Mouse (Mus musculus) right cerebral cortex, postnatal 14 days (tissue): ENCODE data around the gene Iffo2.

Source experiments
- DNase-seq: peaks from one replicate; pipeline ENCODE4 v3.0.0; 2022

Iffo2 gene

DNA sequence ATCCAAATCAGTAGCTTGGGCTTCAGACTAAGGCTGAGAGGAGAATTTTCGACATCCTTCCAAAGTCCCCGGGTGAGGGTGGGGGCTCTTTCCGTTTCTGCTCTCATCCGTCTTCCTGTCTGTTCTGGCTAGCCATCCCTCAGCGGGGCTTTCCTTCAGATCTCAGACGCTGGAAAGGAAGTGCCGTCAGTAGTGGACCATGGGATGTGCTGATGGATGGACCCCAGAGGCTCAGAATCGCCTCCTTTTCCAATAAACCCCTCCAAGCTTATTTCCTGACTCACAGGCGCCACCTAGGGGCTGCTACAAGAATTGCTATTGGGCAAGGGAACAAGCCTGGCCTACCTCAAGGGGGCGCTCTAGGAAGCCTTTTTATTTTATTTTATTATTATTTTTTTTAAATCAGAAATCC, 81.2 kb downstream of the Iffo2 start:
- peak; percentile 81 for DNase-seq

DNA sequence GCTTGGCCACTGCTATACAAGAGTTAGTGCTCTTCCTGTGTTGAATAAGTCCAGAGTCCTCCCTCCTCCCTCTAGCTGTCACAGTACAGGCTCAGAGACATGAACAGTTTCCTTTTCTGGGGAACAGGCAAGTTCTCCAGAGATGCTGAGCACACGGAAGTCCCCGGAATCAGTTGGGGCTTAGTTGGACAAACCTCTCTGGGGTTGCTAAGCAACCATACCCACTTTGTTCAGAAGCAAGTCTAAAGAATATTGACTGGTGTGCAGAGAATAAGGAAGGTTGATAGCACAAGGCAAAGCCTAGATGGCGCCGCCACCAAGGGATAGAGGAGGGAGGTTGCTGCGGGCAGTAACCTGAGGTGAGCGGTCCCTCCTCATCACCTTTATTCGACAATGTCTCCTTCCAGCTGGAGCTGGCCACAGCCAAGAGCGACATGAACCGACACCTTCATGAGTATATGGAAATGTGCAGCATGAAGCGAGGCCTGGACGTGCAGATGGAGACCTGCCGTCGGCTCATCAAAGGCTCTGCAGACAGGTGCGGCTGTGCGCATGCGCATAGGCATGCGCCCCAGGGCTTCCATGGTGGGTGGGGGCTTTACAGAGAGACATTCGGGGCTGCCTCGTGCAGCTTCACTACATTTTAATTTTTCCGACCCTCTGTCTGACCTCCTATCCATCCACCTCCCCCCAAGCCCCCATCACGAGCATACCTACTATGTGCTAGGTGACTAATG, 84.3 kb downstream of the Iffo2 start:
- DNase-seq: no peak

DNA sequence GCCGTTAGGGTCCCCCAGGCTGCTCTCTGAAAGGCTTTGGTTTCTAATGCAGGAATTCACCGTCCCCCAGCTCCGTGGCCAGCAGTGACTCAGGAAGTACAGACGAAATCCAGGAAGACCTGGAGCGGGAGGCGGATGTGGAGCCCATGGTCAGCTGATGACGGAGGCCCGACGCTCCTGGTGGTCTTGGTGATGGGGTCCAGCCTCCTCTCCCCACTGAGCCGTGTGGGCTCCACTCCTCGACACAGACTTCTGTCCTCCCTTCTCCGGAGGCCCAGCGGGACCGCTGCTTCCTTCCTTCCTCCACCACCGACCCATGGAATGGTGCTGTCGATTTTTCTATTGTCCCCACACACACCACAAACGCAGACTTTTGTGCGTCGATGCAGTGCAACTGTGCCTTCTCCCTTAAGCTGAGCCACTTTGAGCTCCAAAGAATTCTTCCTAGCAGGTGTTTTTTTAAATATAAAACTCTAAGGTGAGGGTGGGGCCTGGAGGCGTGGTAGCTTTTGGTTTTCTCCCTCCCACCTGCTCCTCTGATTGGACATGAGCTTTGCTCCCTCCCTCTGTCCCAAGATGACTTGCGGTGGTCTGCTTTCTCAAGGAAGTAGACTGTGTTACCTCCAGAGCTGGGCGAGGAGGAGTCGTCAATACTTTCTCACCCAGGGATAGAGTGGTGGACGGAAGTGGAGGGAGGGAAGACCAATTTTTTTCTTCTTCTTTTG, 86.1 kb downstream of the Iffo2 start:
- no peak for DNase-seq

DNA sequence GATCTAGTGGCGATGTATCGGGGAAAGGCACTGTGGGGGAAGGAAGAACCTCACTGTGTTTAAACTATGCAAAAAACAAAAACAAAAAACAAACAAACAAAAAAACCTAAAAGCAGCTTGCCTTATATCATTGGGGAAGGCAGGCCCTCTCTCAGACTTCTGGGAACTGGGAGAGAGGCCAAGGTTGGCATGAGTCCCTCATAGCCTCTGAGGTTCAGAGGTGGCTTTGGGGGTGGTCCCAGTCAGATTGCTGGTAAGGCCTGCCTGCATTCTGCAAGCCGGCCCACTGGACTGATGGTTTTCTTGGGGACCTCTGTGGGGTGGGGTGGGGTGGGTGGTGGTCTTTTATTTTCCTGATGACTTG, 86.6 kb downstream of the Iffo2 start:
- no peak for DNase-seq

DNA sequence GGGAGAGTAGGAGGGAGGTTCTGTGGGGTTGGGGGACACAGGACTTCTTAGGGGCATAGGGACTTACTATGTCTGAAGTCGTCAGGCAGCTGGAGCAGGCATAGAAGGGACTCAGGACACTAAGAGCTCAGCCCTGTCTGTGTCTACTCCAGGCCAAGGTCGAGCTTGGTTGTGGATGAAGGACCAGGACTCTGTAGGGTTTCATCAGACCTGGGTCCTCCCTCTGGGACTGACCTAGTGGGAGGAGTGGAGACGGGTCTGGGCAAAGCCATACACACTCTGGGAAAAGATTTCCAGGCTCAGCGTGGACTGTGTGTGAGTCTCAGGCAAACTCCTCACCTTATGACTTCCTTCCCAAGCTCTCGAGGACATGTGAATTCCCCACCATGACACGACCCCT, 89.4 kb downstream of the Iffo2 start:
- no peak for DNase-seq

DNA sequence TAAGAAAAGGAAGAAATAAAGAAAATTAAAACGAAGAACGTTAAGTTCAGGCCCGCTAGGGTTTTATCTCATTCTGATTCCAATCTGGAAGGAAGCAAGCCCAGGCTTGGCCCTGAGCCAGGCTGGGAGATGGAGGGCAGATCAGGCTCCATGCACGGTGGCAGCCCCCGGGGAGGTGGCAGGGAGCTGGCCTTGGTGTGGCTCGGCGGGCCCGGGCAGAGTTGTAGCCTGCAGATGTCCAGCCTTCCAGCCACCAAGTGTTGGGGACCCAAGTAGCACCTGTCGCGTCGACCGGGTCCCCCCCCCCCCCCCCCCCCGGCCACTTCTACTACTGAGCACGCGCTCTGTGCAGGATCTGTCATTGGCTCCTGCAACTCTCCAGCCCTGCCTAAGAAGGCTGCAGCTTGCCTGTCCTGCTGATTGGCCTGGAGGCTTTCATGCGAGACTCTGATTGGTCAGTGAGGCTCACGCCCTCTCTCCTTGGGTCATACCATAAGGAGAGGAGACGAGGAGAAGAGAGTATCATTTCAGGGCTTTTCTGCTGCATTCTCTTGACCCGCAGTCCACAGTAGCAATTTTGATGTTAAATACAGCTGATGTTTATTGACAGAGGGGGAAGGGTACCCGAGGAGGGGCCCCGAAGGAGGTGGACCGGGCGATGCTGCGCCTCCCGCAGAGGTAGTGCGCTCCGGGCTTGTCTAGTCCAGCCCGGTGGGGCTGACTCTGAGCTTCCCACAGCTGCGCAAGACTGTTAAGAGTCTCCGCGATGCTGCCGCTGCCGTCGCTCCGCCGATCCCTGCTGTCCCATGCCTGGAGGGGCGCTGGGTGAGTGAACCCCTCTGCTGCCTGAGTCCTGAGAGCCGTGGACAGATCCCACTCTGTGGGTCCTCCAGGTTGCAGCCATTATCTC, 92.3 kb downstream of the Iffo2 start, which contains the start of gene Aldh4a1:
TSS of gene Aldh4a1 (plus strand) at position 494 of the 910 bp plus-strand sequence.
- peak; percentile 84 for DNase-seq

DNA sequence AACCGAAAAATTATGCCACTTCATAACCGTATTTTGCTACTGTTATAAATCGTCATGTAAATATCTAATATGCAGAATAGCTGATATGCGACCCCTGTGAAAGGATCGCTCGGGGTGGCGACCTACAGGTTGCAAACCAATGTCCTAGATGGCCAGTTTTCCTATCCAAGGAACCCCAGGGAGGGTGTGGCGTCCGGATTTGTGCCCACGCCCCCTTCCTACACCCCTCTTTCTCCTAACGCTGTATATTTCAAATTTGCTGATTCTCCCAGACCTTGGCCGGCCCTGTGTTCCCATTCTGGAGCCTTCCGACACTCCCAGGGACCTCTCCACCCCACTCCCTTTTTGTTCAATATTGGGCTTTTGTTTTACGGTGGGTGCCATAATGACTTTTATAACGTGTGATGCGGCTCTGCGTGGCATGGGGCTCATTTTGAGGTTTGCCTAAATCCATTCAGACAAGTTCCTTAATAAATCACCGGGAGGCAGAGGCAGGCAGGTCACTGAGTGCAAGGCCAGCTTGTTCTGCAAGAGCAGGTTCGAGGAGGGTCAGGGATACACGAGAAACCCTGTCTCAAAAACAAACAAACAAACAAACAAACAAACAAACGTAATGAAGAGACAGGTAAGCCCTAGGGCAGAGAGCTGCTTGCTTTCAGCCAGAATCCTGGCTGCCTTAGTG, 93.2 kb downstream of the Iffo2 start:
- DNase-seq: no peak

DNA sequence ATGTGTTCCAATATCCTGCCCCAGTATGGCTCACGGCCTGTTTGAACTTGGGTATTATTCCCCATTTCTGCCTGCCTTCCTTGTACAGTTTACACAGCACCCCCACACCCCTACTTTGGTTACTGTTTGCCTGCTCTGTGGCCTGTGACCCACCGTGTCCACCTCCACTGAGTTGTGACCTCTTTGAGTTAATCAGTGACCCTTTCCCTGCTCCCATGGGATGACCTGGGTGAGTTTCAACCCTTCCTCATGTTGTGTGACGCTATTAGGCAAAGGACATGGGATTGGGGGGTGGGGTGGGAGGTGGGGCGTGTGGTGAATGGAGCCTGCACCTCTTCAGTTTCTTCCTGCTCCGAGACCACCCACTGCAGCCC, 93.8 kb downstream of the Iffo2 start:
- DNase-seq: no peak

DNA sequence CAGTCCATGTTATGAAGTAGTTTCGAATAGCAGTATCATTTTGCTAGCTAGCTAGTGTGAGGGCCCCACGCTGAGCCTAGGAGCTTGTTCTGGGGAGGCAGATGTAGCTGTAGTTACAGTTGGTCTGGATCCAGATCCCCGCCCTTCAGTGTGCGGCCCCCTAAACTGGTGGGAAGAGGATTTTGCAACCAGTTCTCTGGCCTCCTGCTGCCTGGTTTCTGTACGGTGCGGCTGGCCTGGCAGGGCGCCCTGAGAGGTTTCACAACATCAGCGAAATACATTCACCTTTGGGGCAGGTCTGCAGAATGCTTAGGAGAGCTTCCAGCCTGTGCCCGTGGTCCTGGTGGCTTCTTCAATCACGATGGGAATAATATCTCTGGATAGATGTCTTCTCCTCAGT, 94.4 kb downstream of the Iffo2 start:
- no peak for DNase-seq

DNA sequence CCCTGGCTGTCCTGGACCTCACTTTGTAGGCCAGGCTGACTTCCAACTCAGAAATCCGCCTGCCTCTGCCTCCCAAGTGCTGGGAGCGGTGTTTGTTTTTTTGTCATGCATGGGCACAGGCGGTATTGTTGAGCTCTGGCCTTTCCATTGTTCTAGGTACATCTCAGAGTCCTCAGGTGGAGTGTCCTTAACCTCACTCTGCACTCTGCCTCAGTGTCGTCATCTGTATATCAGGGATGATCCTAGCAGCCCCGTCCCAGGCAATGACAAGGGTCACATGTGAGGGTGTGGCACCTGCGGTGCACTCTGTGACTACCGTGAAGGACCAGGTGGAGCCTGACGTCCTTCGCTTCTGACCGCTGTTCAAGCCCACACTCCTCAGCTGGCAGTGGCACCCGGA, 97.0 kb downstream of the Iffo2 start:
- DNase-seq: no peak

DNA sequence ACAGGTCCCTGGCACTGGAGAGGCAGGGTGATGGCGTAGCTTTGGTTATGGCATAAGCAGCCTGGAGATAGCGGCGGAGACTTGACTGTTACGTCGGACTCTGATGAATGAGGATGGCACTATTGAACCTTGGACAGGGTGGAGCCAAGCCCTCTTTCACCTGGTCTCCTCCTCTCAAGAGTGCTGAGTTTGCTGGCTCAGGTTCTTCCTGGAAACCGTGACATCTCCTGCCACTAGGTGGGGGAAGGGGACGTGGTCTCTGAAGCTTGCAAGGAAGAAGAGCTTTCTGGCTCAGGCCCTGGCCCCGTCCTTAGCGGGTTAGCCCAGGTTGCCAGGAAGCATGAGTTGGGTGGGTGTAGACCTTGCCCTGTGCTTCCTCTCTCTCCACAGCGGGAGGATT, 99.8 kb downstream of the Iffo2 start:
- no peak for DNase-seq

DNA sequence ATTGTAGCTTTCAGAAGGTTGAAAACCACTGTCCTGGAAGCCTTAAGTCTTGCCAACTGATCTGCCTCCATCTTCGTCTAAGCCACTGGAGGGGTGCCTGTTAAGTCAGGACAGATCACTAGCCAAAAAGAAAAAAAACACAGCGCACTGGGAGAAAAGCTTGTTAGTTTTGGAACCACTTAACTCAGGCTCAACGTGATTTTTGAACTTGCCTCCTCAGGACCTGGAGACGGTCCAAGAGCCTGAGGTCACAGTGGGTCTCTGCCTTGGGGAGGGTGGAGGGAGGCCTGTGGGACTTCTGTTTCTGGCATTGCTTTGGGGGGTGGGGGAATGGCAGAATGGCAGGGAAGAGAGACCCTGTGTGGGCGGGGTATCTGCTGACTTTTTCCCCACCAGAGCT, 100.8 kb downstream of the Iffo2 start:
- DNase-seq: no peak

DNA sequence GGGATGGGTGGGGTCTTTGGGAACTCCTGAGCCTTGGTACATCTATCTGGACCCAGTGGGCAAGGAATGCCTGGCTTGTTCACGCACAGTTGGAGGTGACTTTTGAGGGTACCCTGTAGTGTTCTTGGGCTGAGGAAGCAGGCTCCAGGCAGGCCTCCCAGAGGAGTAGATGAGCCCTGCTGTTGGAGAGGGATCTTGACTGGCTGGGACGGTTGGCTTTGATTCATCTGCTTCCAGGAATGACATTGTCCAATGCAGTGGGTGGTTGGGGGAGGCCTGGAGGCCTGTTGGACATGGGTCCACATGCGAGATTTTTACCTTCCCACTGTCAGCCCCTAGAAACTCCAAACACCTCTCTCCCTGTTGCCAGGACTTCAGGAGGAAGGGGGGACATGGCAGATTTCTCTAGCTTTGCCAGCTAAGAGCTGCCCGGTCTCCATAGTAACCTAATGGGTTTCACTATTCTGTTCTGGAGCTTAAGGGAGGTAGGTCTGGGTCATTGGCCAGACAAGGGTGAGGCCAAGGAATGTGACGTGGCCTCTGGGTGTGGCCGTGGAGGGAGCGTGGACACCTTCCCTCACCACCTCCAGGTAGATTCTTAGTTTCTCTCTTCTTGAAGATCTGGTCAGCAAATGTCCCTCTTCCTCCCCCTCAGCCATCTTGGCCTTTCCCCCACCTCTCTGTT, 101.4 kb downstream of the Iffo2 start:
- no peak for DNase-seq

DNA sequence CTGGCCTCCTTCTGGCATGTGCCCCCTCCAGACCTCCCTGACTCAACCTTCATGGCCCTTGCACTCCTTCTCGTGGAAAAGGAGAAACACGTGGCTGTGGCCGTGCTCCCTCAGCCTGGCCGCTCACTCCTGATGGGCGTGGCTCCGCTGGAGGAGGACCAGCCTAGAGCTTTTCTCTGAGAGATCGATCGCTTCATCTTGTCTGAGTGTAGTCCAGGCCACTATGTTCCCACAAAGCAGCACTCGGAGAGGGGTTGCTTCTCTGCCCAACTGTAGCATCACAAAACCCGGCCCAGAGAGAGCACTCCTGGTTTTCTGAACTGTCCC, 101.9 kb downstream of the Iffo2 start:
- DNase-seq: no peak

DNA sequence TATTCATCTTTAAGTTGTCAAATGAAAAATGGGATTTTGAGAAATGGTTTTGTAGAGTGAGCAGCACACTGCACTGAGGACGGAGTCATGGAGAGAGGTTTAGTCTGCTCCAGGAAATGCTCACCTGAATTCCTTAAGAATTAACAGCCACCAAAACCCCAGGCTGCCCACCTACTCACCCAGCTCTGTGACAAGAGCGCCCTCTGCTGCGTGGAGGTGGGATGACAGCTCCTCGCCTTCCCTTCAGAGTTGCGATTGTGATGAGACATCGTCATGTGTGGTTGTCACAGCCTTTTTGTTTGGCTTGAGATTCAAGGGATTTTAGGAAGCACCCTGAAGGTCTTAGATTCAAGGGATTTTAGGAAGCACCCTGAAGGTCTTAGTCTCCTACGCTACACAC, 106.0 kb downstream of the Iffo2 start:
- DNase-seq: peak; percentile 84

DNA sequence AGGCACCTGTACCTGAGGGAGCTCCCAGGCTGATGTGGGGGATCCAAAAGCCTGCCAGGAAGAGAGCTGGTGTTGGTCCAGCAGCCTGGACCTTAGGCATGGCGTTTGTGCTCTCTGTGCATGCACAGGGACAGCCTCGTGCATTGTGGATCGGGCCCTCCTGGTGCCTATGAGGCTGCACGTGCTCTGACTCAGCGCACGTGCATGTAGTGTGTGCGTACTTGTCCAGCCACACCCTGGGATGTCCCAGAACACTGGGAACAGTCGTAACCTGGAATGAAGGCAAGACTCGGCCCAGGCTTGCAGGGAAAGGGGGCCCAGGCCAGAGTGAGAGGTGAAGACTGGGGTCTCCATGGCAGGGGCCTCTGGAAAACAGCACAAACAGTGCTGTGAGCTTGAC, 107.5 kb downstream of the Iffo2 start:
- DNase-seq: no peak

DNA sequence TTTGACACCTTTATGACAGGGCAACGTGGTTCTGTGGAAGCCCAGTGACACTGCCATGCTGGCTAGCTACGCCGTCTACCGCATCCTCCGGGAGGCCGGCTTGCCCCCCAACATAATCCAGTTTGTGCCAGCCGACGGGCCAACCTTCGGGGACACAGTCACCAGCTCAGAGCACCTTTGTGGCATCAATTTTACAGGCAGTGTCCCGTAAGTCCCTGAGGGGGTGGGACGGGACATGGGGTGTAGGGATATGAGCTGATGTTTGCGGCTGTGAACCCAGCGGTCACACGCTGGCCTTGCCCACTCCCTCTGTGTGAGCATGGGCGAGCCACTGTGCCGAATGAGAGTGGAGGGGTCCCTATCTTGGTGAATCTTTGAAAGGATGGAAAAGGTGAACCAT, 108.0 kb downstream of the Iffo2 start:
- DNase-seq: no peak

DNA sequence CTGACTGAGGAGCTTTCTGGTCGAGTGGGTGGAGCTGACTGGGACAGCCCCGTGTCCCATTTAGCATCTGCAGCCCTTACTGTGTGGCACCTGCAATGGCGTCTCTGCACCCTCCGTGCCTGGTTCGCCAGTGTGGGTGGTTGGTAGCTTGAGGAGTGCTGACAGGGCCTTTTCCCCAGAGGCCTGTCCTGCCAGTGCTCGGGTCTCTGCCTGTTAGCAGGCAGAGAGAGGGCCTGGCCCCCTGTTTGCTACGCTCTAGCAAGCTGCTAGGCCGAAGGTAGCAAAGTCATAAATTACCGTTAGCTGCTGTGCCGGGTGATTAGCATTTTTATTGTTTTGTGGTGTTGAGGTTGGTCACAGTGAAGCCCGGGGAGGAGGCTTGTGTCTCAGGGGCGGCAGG, 109.5 kb downstream of the Iffo2 start:
- DNase-seq: no peak

DNA sequence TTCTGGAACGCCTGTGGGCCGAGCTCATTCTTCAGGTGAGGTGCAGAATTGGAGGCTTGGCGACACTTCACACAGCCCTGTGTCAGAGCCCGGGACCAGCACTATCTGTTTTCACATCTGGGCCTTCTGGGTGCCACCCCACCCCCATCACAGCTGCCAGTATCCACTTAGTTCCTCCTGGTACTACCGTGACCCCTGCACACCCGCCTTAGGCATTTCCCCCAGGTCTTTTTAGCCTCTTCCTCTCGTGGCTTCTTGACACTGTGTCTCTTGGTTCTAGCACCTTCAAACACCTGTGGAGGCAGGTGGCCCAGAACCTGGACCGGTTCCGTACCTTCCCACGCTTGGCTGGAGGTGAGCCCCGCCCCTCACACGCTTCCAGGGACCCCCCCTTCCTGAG, 110.0 kb downstream of the Iffo2 start:
- no peak for DNase-seq

DNA sequence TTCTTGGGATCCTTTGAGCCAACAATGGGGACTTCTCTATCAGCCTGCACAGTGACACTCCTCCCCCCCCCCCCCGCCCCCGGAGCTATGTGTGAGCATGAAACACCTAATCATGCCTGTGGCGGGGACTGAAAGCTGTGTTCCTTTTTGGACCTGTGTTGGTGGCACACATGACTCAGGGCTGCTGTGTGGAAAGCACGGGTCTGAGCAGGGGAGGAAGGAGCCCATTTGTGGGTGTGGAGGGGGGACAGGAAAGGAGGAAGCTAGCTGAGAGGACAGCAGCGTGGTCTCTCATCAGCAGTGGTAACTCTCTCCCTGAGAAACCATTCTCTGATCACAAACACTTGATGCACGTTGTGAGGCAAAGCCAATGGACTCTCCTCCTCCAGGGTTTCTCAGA, 110.4 kb downstream of the Iffo2 start:
- DNase-seq: no peak

DNA sequence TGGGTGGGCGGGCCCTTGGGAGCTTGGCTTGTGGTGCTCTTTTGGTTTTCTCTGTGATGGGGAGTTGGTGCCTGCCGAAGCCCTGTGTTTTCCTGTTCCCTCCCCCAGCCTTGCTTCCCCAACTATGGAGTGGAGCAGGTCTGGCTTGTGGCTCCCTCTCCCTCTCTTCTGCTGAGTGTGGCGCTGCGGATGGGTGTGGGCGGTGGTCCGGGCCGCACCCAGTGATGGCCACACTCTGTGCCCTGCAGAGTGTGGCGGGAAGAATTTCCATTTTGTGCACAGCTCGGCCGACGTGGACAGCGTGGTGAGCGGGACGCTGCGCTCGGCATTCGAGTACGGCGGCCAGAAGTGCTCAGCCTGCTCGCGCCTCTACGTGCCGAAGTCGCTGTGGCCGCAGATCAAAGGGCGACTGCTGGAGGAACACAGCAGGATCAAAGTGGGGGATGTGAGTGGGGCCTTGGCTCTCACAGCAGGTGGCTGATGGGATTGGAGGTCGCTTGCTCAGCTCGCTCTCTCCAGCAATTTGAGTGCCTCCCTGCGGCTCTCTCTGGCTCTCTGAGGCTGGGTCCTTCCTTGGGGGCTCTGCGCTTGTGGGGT, 111.6 kb downstream of the Iffo2 start:
- DNase-seq: peak; percentile 32

DNA sequence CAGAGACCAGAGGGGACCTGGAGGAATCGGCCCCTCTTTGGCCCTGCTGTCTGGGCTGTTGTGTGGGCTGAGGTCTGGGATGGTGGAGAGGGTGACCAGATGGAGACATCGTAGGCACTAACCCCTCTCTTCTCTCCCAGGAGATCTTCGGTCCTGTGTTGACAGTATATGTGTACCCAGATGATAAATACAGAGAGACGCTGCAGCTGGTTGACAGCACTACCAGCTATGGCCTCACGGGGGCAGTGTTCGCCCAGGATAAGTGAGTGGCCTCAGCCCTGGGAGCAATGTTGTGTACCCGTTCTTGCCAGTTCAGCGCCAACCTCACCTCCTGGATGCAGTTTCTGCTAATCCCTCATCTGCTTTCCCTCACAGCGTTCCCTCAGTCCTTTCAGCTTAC, 113.6 kb downstream of the Iffo2 start:
- DNase-seq: peak; percentile 83
